Mouse (Mus musculus) CD4-positive naive resting alpha-beta T cell, adult 57 days (primary cell): Measurements from ENCODE around the gene Il1f6. TPM values are rescaled to one million over a fixed set of nuclear protein-coding genes. Genes with fewer than 3 reads are reported as not detected.

Experiments
- total RNA-seq: library from RNA; stranded (reverse); gene quantifications from one replicate; pipeline ENCODE4 v1.2.4, GENCODE M21; 2023

Il1f6 gene
- total RNA-seq: not detected

GRCm38 (mm10) chr2:24215118-24215517 lies at the start of gene Il1f6:
Gene Il1f6 (plus strand): TSS chr2:24215418.

DNA sequence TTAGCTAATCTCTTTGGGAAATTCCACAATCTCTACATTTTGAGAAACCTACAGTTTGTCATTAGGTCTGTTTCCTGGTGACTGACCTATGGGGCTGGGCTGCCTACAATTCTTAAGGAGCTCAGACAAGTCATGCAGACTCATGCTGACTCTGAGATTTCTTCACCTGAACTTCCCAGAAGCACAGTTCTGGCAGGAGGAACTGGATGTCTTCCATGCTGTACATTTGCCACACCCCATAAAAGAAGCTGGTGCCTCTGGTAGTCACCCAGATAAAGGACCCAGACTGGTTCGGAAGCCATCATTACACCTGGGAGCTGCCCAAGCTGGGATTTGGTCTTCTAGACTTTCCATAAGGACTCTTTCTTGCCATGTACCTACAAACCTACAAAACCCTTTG lies 29.0 kb upstream of the Il1f6 start, which contains the start of gene Il1f9:
TSS of gene Il1f9 (plus strand) at position 301 of the 400 bp plus-strand sequence.

Other genes with a start within 250 kb of the Il1f6 start
- gene Hnmt, start 166.0 kb upstream of the Il1f6 start, total RNA-seq: not detected
- gene Tbpl2, start 118.8 kb upstream of the Il1f6 start, total RNA-seq: not detected
- not detected for gene Il1f8, start 62.3 kb upstream of the Il1f6 start, total RNA-seq
- 0.47 TPM for gene Il1f9, start 28.9 kb upstream of the Il1f6 start, total RNA-seq
- not detected for gene Il1f5, start 61.5 kb downstream of the Il1f6 start, total RNA-seq
- not detected for gene Il1f10, start 75.8 kb downstream of the Il1f6 start, total RNA-seq
- gene Il1rn, start 121.4 kb downstream of the Il1f6 start, total RNA-seq: not detected
- 172 TPM for gene Psd4, start 152.2 kb downstream of the Il1f6 start, total RNA-seq